Mouse (Mus musculus) intestine, embryonic 16.5 days (tissue): ENCODE results near the gene Cdkal1. TPM values are rescaled to one million over a fixed set of nuclear protein-coding genes. Genes with fewer than 3 reads are reported as not detected.

Source experiments
- ATAC-seq: fragments of 200-750 bp; cut with Nextera tagmentation; 2 replicates; pipeline ENCODE4 v1.8.0; 2017; ENCODE audit warnings: moderate TSS enrichment, moderate library complexity
- H3K27ac ChIP-seq: fragments of 300-500 bp; sonication (generic); 2 replicates; pipeline ENCODE4 v1.5.1; 2014; ENCODE audit warnings: mild to moderate bottlenecking, low read length
- H3K27me3 ChIP-seq: fragments of 300-500 bp; sonication (generic); replicated peaks from 2 replicates; pipeline ENCODE4 v1.6.1; 2014; ENCODE audit warnings: low read length, control low read depth, mixed read lengths; ENCODE audit not compliant: control insufficient read depth, insufficient read depth
- H3K36me3 ChIP-seq: fragments of 300-500 bp; sonication (generic); 2 replicates; pipeline ENCODE4 v1.6.1; 2014; ENCODE audit warnings: low read length, control low read depth; ENCODE audit not compliant: control insufficient read depth, insufficient read depth
- H3K4me1 ChIP-seq: fragments of 300-500 bp; sonication (generic); 2 replicates; pipeline ENCODE4 v1.6.1; 2014; ENCODE audit warnings: low read length, control low read depth, mixed read lengths; ENCODE audit not compliant: control insufficient read depth, insufficient read depth
- H3K4me2 ChIP-seq: fragments of 300-500 bp; sonication (generic); 2 replicates; pipeline ENCODE4 v1.6.1; 2014; ENCODE audit warnings: low read depth, low read length, control low read depth
- H3K4me3 ChIP-seq: fragments of 300-500 bp; sonication (generic); 2 replicates; pipeline ENCODE4 v1.5.1; 2014; ENCODE audit warnings: mild to moderate bottlenecking, low read length
- H3K9ac ChIP-seq: fragments of 300-500 bp; sonication (generic); 2 replicates; pipeline ENCODE4 v1.6.1; 2014; ENCODE audit warnings: low read depth, low read length
- H3K9me3 ChIP-seq: fragments of 300-500 bp; sonication (generic); 2 replicates; pipeline ENCODE4 v1.6.1; 2016; ENCODE audit warnings: low read length, control low read depth; ENCODE audit not compliant: control insufficient read depth
- WGBS: fragments of 180-500 bp; shearing (Covaris S2); extraction: QIAGEN DNeasy Blood & Tissue Kit; methylation state at CpG from one replicate; pipeline ENCODE4 v1.1.7; 2014; 5-methylcytosine and 5-hydroxymethylcytosine counted together
- polyA plus RNA-seq: library from polyadenylated mRNA; unstranded; fragments of >200 nt; fragmentation: Nextera tagmentation; extraction: Ambion mirVana; gene quantifications from 2 replicates; pipeline ENCODE4 v1.2.1, GENCODE M21; 2015

Cdkal1 gene
- polyA plus RNA-seq, 1 experiment from 2014 or later, result 25.0 TPM

DNA sequence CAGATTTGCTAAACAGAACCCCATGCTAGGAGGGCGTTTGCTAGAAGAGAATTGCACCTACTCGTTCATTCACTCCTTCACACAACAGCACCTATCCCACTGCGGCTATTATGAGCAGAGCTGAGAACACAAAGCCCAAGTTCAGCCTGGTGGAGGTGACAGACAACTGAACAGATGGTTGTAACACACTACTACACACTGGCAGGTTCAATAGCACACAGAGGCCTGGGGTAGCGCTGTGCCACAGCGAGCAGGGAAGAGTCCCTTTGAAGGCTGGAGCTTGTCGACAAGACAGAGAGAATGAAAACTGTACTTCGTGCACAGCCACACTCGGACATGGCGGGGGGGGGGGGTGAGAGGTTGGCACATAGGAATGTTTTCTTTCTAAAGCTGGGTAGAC lies 31.6 kb downstream of the Cdkal1 start:
- no peak overlapping the region for H3K27ac ChIP-seq
- no peaks in the 10 kb centered on the region for H3K27me3 ChIP-seq
- H3K36me3 ChIP-seq, result no peaks in the 10 kb centered on the region
- no peaks in the 10 kb centered on the region for H3K9me3 ChIP-seq
- no peak overlapping the region for H3K4me3 ChIP-seq
- 71% methylated on average over 9 of the region's 9 CpGs for whole genome bisulfite sequencing
- no peak overlapping the region for H3K9ac ChIP-seq
- peaks cover 2% of the 10 kb centered on the region; the same call in 1 of the 2 replicates for H3K4me1 ChIP-seq
- H3K4me2 ChIP-seq, result no peak overlapping the region
- no peak; the same call in 1 of the 2 replicates for ATAC-seq

DNA sequence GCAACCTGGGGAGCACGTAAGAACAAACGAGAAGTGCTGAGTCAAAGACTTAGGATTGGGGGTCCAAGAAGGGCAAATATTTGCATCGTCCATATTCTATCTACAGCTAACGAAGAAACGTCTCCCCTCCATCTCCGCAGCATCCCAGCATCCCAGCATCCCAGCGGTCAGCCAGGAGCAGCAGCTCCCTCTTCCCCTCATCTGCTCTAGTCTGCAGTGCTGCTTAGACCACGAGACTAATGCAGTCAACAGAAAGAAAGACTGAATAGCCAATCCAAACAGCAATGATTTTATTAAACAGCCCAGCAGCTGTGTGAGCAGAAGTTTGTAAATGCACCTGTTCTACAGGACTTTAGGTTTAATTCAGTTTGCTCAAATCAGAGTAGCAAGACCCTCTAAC lies 32.0 kb downstream of the Cdkal1 start:
- no peak for ATAC-seq
- Histone ChIP-seq H3K9ac (no peak overlapping the region), H3K4me1 (peaks cover 2% of the 10 kb centered on the region; the same call in 1 of the 2 replicates), H3K4me3 (no peak overlapping the region), H3K36me3 (no peaks in the 10 kb centered on the region), H3K9me3 (no peaks in the 10 kb centered on the region), H3K27ac (no peak overlapping the region), H3K27me3 (no peaks in the 10 kb centered on the region), H3K4me2 (no peak overlapping the region)
- WGBS, result 77% methylated on average over 8 of the region's 8 CpGs

DNA sequence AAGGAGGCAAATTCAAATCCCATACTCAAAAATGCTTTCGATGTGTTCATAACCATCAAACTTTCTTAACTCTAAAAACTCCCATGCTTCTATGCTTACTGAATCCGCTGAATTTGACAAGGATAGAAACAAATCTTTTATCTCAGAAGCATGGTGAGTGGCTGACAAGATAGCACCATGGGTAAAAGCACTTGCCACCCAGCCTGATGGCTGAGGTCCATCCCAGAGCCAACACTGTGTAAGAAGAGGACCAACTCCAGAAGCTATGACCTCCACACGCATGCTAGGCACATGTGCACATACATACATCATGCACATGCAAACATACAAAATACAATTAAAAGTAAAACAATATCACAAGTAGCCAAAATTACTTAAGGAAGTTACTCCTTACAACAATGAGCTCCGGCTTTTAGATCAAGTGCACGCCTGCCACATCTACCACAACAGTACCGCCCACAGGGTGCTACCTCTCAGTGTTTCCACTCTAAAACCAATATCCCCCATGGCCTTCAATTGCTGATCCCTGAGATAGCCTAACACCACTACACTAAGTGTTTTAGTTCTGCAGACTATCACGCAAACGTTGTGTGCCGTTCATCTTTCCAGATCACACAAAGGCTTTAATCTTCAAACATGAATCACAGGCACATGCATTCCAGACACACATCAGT lies 35.4 kb downstream of the Cdkal1 start:
- no peak overlapping the region for H3K27ac ChIP-seq
- H3K4me1 ChIP-seq, result peaks cover 2% of the 10 kb centered on the region; the same call in 1 of the 2 replicates
- no peak overlapping the region for H3K4me2 ChIP-seq
- 81% methylated on average over 9 of the region's 9 CpGs for WGBS
- no peaks in the 10 kb centered on the region for H3K9me3 ChIP-seq
- H3K27me3 ChIP-seq, result no peaks in the 10 kb centered on the region
- no peaks in the 10 kb centered on the region for H3K36me3 ChIP-seq
- ATAC-seq, result no peak
- H3K9ac ChIP-seq, result no peak overlapping the region
- no peak overlapping the region for H3K4me3 ChIP-seq

DNA sequence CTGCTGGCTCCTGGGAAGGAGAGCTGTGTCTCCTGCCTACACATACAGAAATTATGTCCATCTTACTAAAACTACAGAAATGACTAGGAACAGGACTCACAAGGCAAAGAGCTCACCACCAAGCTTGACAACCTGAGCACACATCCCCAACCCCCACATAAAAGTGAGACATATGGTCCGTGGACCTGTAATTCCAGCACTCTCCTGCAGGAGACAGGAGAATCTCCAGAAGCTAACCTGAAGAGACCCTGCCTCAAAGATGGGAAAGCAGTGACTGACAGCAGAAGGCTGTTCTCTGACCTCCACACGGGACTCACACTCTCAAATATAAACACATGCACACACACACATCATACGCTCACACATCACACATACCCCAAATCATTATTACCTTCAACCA lies 36.3 kb downstream of the Cdkal1 start:
- no peak overlapping the region for H3K4me3 ChIP-seq
- no peaks in the 10 kb centered on the region for H3K27me3 ChIP-seq
- no peaks in the 10 kb centered on the region for H3K9me3 ChIP-seq
- H3K9ac ChIP-seq, result no peak overlapping the region
- no peak for ATAC-seq
- WGBS, result 86% methylated on average over 3 of the region's 3 CpGs
- H3K27ac ChIP-seq, result no peak overlapping the region
- H3K4me1 ChIP-seq, result no peaks in the 10 kb centered on the region
- no peaks in the 10 kb centered on the region for H3K36me3 ChIP-seq
- no peak overlapping the region for H3K4me2 ChIP-seq

DNA sequence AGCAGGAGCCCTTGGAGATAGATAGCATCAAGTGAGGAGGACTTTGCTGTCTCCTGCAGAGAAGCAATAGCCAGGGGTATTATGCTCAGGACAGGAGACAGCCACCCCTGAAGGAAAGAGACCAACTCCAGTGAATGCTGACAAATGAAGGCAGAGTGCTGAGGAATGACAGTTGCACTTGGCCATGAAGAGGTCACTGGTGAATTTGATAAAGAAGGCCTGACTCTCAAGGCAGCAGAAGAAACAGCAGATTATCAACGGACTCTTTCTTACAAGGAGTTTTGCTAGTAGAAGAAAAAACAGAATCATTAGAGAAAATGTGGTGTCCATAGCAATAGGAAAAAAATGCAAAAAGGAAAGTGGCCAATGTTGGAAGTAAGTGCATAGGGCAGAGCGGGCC lies 37.2 kb downstream of the Cdkal1 start:
- Histone ChIP-seq H3K4me2 (no peak overlapping the region), H3K9me3 (no peaks in the 10 kb centered on the region), H3K27ac (no peak overlapping the region), H3K4me1 (no peaks in the 10 kb centered on the region), H3K4me3 (no peak overlapping the region), H3K36me3 (no peaks in the 10 kb centered on the region), H3K27me3 (no peaks in the 10 kb centered on the region), H3K9ac (no peak overlapping the region)
- WGBS, result 91% methylated on average over 2 of the region's 2 CpGs
- no peak for ATAC-seq

DNA sequence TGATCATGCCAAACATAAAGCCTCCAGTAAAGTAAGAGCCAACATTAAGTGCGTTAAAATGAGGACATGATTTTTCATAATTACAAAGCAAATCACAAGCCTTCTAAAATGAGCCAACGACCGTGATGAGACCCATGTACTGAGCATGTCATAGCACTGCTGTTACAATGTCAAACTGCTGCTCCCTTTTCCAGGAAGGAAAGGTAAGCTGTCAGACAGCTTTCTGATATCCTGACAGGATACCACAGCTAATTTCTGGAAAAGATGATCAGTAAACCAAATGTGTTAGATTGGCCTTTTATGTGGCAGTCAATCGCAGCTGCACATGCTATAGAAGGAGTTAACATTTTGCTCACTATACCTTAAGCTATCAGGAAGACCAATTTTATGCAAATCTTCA lies 44.7 kb downstream of the Cdkal1 start:
- H3K27me3 ChIP-seq, result no peaks in the 10 kb centered on the region
- no peaks in the 10 kb centered on the region for H3K36me3 ChIP-seq
- no peaks in the 10 kb centered on the region for H3K4me1 ChIP-seq
- H3K4me2 ChIP-seq, result no peak overlapping the region
- WGBS, result 86% methylated on average over 4 of the region's 4 CpGs
- no peak overlapping the region for H3K4me3 ChIP-seq
- no peaks in the 10 kb centered on the region for H3K9me3 ChIP-seq
- H3K27ac ChIP-seq, result no peak overlapping the region
- H3K9ac ChIP-seq, result no peak overlapping the region
- no peak for ATAC-seq

DNA sequence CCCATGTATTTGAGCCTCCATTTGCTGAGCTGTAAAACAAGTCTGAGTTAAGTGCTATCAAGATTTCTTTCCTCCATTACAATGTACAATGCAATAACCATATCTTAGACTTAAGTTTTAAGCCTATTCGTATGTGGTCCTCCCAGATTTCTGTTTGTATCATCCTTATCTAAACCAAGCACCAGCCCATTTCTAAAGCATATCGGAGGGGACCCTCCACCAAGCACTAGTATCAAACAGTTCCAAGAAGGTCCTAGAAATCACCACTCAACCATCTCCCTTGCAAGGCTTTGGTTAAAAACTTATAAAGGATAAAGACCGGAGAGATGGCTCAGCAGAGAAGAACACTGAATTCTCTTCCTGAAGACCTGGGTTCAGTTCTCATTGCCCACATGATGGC lies 47.1 kb downstream of the Cdkal1 start:
- no peaks in the 10 kb centered on the region for H3K9me3 ChIP-seq
- ATAC-seq, result no peak

DNA sequence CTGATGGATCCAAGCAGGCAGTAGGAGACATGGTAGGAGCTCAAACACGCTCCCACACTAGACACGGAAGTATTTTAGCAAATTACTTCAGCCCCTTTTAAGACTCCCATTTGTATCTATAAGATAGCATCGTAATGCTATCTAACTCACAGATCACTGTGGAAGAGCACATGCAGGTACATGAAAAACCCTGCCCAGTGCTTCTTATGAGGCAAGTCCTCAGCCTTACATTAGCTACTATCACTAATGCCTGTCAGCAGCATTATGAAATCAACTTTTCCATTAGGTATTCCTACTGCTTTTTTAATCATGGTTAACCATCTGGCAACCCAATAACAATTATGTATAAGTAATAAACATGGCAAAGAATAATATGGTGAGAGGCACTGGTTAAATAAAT lies 47.5 kb downstream of the Cdkal1 start:
- H3K36me3 ChIP-seq, result no peaks in the 10 kb centered on the region
- no peak overlapping the region for H3K9ac ChIP-seq

More for the DNA sequence above, 47.1 kb downstream of the Cdkal1 start:
- Histone ChIP-seq H3K36me3 (no peaks in the 10 kb centered on the region), H3K27ac (no peak overlapping the region), H3K4me3 (no peak overlapping the region), H3K27me3 (no peaks in the 10 kb centered on the region), H3K9ac (no peak overlapping the region), H3K4me1 (no peaks in the 10 kb centered on the region), H3K4me2 (no peak overlapping the region)
- 86% methylated on average over 3 of the region's 3 CpGs for WGBS

DNA sequence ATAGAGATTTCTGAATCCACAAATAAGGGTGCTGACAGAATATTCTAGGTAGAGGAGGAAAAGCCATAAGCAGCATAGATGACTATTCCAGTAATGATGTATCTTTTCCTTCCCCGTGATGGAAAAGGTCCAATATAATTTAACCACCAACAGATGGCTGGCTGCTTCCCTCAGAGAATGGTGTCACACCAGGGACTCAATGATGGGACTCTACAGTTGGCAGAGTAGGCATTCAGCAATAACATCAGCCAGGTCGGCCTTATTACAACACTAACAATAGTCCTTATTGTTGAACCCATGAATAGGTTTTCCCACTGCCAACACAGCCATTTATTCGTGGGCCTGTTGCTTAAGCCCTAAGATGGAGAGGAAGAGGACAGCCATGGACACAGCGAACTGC lies 48.6 kb downstream of the Cdkal1 start:
- WGBS, result 85% methylated on average over 4 of the region's 4 CpGs
- Histone ChIP-seq H3K9me3 (no peaks in the 10 kb centered on the region), H3K36me3 (no peaks in the 10 kb centered on the region), H3K27me3 (no peaks in the 10 kb centered on the region), H3K4me2 (no peak overlapping the region), H3K4me3 (no peak overlapping the region), H3K4me1 (no peaks in the 10 kb centered on the region), H3K27ac (no peak overlapping the region), H3K9ac (no peak overlapping the region)
- ATAC-seq, result no peak

More for the DNA sequence above, 47.5 kb downstream of the Cdkal1 start:
- Histone ChIP-seq H3K27ac (no peak overlapping the region), H3K4me1 (no peaks in the 10 kb centered on the region), H3K4me3 (no peak overlapping the region), H3K4me2 (no peak overlapping the region), H3K27me3 (no peaks in the 10 kb centered on the region), H3K9me3 (no peaks in the 10 kb centered on the region)
- ATAC-seq, result no peak
- 92% methylated on average over 3 of the region's 3 CpGs for WGBS

DNA sequence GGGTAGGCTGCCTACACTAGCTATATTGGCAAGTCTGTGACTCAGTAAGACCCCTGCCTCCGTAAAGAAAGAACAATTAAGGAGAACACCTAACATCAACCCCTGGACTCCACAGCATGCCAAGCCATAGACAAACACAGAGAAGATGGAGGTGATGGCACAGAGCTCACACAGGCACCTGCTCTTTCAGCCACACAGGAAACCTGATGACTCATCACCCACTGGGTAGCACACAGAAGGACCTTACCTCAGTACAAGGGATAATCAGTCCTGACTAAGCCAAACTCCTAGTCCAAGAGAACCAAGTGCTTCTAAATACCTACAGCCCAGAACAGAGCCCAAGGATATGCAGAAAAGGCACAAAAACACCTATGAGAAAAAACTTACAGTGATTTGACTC lies 50.2 kb downstream of the Cdkal1 start:
- H3K27ac ChIP-seq, result no peak overlapping the region
- H3K4me1 ChIP-seq, result no peaks in the 10 kb centered on the region
- no peaks in the 10 kb centered on the region for H3K27me3 ChIP-seq
- no peaks in the 10 kb centered on the region for H3K9me3 ChIP-seq
- no peak overlapping the region for H3K9ac ChIP-seq
- ATAC-seq, result no peak
- H3K4me3 ChIP-seq, result no peak overlapping the region
- no peaks in the 10 kb centered on the region for H3K36me3 ChIP-seq
- no peak overlapping the region for H3K4me2 ChIP-seq
- 81% methylated on average over 1 of the region's 1 CpGs for WGBS
